Mouse (Mus musculus): ENCODE measurements around the gene Nell1. TPM values are rescaled to one million over a fixed set of nuclear protein-coding genes. Genes with fewer than 3 reads are reported as not detected.

The Nell1 gene
- polyA plus RNA-seq, 1 experiment from 2014 or later = 21.2 TPM

DNA sequence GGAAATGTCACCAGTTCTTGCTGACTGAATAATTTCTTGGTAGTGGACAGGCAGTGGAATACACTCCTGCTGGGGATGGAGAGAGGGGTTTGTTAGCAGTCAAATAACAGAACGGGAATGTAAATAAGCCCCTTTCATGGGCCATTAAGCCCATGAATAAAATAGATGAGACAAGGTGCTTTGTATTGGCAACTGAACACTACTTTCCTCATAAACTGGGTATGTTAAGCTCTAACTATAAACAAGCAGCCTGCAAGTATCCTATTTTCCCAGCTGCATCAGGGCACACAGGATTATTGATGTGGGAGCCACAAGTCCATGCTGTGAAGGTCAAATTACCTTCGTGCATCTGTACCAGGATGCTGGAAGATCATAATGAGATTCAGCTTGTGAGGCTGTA, 387.4 kb downstream of the Nell1 start:
- Histone ChIP-seq H3K9ac (no peak overlapping the region), H3K36me3 (no peaks in the 10 kb centered on the region), H3K4me3 (no peak overlapping the region), H3K9me3 (no peaks in the 10 kb centered on the region), H3K27me3 (no peaks in the 10 kb centered on the region), H3K4me1 (replicated peaks) (peaks cover 15% of the 10 kb centered on the region), H3K4me2 (no peak overlapping the region), H3K27ac (replicated peaks) (no peak overlapping the region)
- WGBS = 7% methylated on average over 2 of the region's 2 CpGs
- ATAC-seq (ENCODE audit: low read depth) = no peak

DNA sequence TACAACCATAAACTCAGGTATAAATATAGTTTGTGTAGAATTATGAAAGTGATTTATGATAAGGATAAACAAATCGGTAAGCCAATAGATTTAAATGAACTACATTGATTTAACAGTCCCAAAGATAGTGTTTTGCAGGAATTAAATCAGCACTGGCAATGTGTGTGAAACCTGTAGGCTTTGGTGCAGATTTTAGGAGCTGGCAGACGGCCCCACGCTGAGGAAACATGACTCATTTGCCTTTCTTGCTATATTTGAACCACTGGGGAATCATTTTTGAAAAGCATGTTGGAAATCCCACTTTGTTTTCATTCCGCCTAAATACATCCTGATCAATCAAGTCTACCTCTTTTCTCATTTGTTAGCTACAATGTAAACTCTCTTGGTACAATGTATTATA, 400.2 kb downstream of the Nell1 start:
- Histone ChIP-seq H3K36me3 (no peaks in the 10 kb centered on the region), H3K27me3 (no peaks in the 10 kb centered on the region), H3K9me3 (no peaks in the 10 kb centered on the region), H3K4me1 (replicated peaks) (no peaks in the 10 kb centered on the region), H3K4me2 (no peak overlapping the region), H3K27ac (replicated peaks) (no peak overlapping the region), H3K4me3 (no peak overlapping the region), H3K9ac (no peak overlapping the region)
- 85% methylated on average over 4 of the region's 4 CpGs for WGBS
- no peak for ATAC-seq (ENCODE audit: low read depth)

DNA sequence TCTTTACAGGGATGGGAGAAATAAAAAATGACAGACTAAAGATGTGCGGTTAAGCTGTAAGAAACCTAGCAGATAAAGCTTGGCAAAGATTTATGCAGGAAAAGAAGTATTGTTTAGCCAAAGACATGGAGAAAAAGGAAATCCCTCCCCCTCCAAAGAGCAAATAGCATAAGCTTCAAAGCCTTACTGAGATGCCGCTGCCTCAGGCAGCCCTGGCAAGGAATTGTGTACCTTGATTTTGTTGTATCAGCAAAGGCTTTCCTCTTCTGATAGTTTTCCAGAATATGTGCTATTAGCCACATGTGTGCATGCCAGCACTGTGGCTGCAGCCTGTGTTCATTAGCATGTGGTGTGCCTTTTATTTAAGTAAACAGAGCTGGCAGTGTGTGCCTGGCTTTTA, 435.8 kb downstream of the Nell1 start:
- Histone ChIP-seq H3K9ac (no peak overlapping the region), H3K27me3 (no peaks in the 10 kb centered on the region), H3K4me1 (replicated peaks) (no peaks in the 10 kb centered on the region; the same call in 1 of the 2 replicates), H3K36me3 (no peaks in the 10 kb centered on the region), H3K4me3 (no peak overlapping the region), H3K27ac (replicated peaks) (no peak overlapping the region), H3K4me2 (no peak overlapping the region), H3K9me3 (no peaks in the 10 kb centered on the region)
- no peak for ATAC-seq (ENCODE audit: low read depth)
- WGBS = 73% methylated on average over 2 of the region's 2 CpGs

DNA sequence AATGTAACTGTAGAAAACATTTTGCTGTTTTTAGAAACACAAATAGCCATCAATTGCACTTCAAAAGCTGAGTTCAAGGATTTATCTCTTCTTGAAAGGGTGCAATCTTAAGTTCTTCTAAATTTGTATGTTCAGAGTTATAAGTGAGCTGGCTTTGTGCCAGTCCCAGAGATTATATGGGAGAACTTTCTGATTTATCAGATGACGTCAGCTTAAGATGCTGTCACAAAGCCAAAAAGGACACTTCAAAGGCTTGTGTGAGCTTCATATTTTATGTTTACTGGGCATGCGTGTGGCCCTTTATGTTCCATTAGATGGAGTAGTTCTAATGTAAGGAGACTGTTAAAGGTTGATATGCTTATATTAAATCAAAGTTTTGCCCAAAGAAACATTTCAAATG, 445.3 kb downstream of the Nell1 start:
- H3K9me3 ChIP-seq = no peaks in the 10 kb centered on the region
- no peak for ATAC-seq (ENCODE audit: low read depth)
- H3K4me2 ChIP-seq = no peak overlapping the region
- H3K4me3 ChIP-seq = no peak overlapping the region
- no peaks in the 10 kb centered on the region for H3K27me3 ChIP-seq
- H3K4me1 ChIP-seq (replicated peaks) = no peaks in the 10 kb centered on the region
- no peaks in the 10 kb centered on the region for H3K36me3 ChIP-seq
- H3K9ac ChIP-seq = no peak overlapping the region
- H3K27ac ChIP-seq (replicated peaks) = no peak overlapping the region
- WGBS = 74% methylated on average over 2 of the region's 2 CpGs

DNA sequence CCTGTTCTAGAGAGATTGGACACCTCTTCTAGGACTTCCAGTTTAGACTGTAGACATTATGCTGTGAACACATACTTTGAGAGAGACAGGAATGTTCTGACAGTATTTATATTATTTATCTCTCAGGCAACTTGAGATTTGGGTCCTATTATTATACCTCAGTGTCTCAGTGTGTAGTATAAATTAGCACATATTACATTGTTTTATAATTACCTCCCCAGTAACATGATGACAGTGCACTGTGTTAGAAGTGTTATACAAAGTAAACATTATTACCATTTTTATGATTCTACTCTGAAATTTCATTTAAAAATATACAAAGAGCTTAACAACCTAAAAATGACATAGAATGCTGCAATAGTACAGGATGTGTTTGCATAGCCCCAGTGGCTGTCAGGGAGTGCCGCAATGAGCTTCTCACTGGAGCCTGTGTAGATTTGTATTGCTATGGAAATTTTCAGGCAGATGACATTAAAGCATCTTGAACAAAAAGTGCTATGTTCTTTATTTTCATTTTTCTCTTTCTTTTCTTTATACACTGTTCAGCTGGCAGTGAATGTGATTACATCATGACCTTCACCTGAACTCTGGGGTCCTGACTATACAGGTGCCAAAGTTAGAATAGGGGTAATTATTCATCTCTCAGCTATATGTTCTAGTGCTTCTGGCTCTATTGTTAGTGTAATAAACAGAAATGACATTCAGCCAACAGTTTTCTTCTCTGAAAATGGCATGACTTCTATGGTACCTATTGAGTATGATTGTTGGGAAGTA, 447.9 kb downstream of the Nell1 start:
- ATAC-seq (ENCODE audit: low read depth) = no peak
- WGBS = 83% methylated on average over 1 of the region's 1 CpGs

DNA sequence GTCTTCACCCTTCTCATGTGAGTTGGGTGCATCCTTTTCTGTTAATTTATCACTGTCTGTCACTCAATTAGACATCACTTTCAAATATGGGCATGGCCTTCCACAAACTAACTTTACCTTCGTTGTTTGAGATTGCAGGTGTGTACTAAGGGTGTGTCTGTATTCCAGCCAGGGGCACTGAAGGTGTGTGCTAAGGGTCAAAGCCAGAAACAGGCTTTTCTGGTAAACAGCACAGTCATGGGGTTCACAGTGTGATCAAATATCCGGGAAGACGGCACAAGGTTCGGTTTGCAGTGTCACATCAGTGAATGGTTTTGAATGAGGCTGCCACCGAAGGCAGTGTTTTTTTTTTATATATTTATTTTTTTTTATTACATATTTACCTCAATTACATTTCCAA, 455.1 kb downstream of the Nell1 start:
- no peak for ATAC-seq (ENCODE audit: low read depth)
- WGBS = 90% methylated on average over 5 of the region's 5 CpGs
- H3K4me1 ChIP-seq (replicated peaks) = no peaks in the 10 kb centered on the region

More for the DNA sequence above, 447.9 kb downstream of the Nell1 start:
- Histone ChIP-seq H3K4me3 (no peak overlapping the region), H3K9ac (no peak overlapping the region), H3K4me1 (replicated peaks) (no peaks in the 10 kb centered on the region), H3K27ac (replicated peaks) (no peak overlapping the region), H3K36me3 (no peaks in the 10 kb centered on the region), H3K4me2 (no peak overlapping the region), H3K27me3 (no peaks in the 10 kb centered on the region), H3K9me3 (no peaks in the 10 kb centered on the region)

DNA sequence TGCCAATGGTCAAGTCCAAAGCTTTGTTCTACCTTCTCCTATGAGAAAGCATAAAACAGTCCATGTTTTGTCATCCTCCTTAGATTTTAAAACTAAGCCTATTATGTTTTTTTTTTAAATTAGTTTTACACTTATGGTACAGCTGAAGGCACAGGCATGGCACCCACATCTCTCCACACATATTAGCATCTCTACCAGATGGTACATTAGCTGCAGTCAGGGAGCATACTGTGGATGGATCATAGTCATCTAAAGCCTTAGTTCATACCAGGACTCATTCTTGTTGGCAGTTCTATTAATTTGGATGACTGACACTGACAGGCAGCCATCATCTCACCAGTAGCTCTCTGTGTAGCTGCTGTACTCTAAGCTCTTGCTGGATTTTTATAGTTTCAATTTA, 466.6 kb downstream of the Nell1 start:
- no peak for ATAC-seq (ENCODE audit: low read depth)

More for the DNA sequence above, 455.1 kb downstream of the Nell1 start:
- H3K4me3 ChIP-seq = no peak overlapping the region
- no peak overlapping the region for H3K4me2 ChIP-seq
- no peak overlapping the region for H3K27ac ChIP-seq (replicated peaks)
- no peaks in the 10 kb centered on the region for H3K36me3 ChIP-seq
- H3K9me3 ChIP-seq = no peaks in the 10 kb centered on the region
- H3K27me3 ChIP-seq = no peaks in the 10 kb centered on the region
- no peak overlapping the region for H3K9ac ChIP-seq

DNA sequence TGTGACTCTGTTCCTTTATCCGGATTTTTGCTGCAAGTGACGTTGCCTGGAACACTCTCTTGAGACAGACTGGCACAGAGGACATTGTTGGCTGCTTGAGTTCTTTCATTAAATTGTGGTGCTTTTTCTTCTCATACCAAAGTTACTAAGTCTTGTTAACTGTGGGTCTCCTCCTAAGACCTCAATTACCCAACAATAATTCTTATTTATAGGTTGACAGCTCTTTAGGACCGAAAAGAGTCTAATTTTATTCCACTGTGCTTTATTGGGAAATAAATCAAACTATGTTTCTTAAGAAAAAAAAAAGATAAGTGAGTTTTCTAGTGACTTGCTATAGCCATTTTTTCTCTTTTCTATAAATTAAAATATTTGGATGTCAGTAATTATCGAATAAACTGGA, 472.7 kb downstream of the Nell1 start:
- 62% methylated on average over 4 of the region's 4 CpGs for WGBS

More for the DNA sequence above, 466.6 kb downstream of the Nell1 start:
- Histone ChIP-seq H3K4me3 (no peak overlapping the region), H3K4me2 (no peak overlapping the region), H3K9me3 (no peaks in the 10 kb centered on the region), H3K36me3 (no peaks in the 10 kb centered on the region), H3K27ac (replicated peaks) (no peak overlapping the region), H3K4me1 (replicated peaks) (no peaks in the 10 kb centered on the region), H3K27me3 (no peaks in the 10 kb centered on the region), H3K9ac (no peak overlapping the region)

DNA sequence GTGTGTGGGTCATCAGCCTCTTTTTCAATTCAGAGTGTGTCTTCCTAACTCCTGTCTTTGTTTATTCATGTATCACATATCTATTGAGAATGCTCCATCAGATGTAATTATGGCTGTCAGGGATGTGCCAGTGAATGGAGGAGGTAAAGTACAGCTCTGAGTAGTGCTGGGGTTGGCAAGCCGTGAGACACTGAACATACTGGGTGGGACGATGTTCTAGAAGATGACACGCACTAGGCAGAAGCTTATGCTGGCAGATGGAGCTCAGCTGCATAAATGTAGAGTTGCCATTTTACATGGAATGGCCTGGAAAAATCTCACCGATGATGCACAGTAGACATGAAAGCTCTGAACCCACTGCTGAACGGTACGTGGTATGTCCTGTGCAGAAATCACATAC, 493.1 kb downstream of the Nell1 start:
- Histone ChIP-seq H3K4me3 (no peak overlapping the region), H3K9me3 (no peaks in the 10 kb centered on the region), H3K27ac (replicated peaks) (no peak overlapping the region), H3K4me1 (replicated peaks) (no peaks in the 10 kb centered on the region), H3K36me3 (no peaks in the 10 kb centered on the region), H3K4me2 (no peak overlapping the region), H3K27me3 (no peaks in the 10 kb centered on the region), H3K9ac (no peak overlapping the region)
- WGBS = 92% methylated on average over 6 of the region's 6 CpGs
- no peak for ATAC-seq (ENCODE audit: low read depth)

More for the DNA sequence above, 472.7 kb downstream of the Nell1 start:
- H3K9ac ChIP-seq = no peak overlapping the region
- no peak overlapping the region for H3K4me3 ChIP-seq
- H3K9me3 ChIP-seq = no peaks in the 10 kb centered on the region
- no peaks in the 10 kb centered on the region for H3K27me3 ChIP-seq
- no peak overlapping the region for H3K27ac ChIP-seq (replicated peaks)
- H3K4me2 ChIP-seq = no peak overlapping the region
- H3K4me1 ChIP-seq (replicated peaks) = no peaks in the 10 kb centered on the region
- H3K36me3 ChIP-seq = no peaks in the 10 kb centered on the region
- no peak for ATAC-seq (ENCODE audit: low read depth)

DNA sequence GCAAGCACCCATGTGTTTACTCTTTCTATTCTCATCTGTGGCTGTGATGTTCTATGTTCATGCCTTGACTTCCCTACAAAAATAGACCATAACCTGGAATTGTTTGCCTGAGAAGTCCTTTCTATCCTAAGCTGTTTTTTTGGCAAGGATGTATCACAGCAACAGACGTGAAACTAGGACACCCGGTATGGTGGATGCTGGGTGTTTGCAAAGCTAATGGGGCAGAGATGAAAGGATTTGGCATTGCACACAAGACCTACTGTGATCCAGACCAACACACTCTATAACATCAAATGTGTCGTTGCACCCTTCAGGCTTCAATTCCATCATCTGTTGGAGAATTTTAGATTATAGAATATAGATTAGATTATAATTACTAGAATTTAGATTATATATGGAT, 495.9 kb downstream of the Nell1 start:
- no peak overlapping the region for H3K27ac ChIP-seq (replicated peaks)
- H3K4me1 ChIP-seq (replicated peaks) = no peaks in the 10 kb centered on the region
- no peaks in the 10 kb centered on the region for H3K9me3 ChIP-seq
- no peak overlapping the region for H3K9ac ChIP-seq
- no peak overlapping the region for H3K4me3 ChIP-seq
- ATAC-seq (ENCODE audit: low read depth) = no peak
- WGBS = 80% methylated on average over 3 of the region's 3 CpGs
- H3K4me2 ChIP-seq = no peak overlapping the region
- H3K27me3 ChIP-seq = no peaks in the 10 kb centered on the region
- H3K36me3 ChIP-seq = no peaks in the 10 kb centered on the region

DNA sequence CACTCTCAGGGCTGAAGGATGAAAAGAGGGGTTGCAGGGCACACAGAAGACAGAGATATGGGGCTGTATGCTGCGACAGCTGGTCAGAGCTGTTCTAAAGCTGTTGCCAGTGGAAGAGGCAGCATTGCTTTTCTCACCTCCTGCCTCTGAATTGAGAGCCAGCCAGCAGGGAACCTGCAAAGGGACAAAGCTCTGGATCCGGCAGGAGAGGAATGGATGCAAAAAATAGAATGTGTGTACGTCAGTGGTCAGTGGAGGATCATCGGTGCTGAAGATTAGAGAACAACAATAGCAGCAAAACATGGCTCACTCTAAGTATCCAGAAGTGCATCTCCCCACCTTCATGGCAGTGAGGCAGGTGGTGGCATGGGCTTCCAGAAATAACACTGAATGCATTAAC, 507.3 kb downstream of the Nell1 start:
- Histone ChIP-seq H3K4me2 (no peak overlapping the region), H3K9me3 (no peaks in the 10 kb centered on the region), H3K36me3 (no peaks in the 10 kb centered on the region), H3K27me3 (no peaks in the 10 kb centered on the region), H3K4me3 (no peak overlapping the region), H3K4me1 (replicated peaks) (no peaks in the 10 kb centered on the region), H3K27ac (replicated peaks) (no peak overlapping the region), H3K9ac (no peak overlapping the region)
- 69% methylated on average over 4 of the region's 4 CpGs for WGBS
- ATAC-seq (ENCODE audit: low read depth) = no peak

DNA sequence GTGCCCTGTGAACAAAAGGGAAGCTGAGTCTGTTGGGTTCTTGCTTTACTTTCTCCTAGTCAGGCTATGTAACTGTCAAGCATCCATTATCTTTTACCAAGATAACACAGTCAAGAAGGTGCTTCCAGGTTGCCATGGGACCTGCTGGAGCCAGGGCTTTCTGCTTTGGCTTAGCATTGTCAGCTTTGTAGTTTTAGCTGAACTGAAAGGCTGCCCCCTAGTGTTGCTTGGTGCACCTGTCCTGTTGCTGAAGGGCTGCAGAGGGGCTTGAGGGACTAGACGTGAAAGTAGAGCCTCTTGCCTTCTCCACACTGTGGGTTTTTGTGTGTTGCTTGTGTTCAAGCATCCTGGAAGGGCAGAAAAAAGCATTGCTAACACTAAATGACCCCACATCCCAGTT, 510.6 kb downstream of the Nell1 start:
- no peaks in the 10 kb centered on the region for H3K27me3 ChIP-seq
- 12% methylated on average over 1 of the region's 1 CpGs for WGBS
- H3K9me3 ChIP-seq = no peaks in the 10 kb centered on the region
- H3K4me2 ChIP-seq = no peak overlapping the region
- H3K4me3 ChIP-seq = no peak overlapping the region
- no peak for ATAC-seq (ENCODE audit: low read depth)
- no peaks in the 10 kb centered on the region for H3K4me1 ChIP-seq (replicated peaks)
- no peak overlapping the region for H3K9ac ChIP-seq
- H3K27ac ChIP-seq (replicated peaks) = no peak overlapping the region
- no peaks in the 10 kb centered on the region for H3K36me3 ChIP-seq

DNA sequence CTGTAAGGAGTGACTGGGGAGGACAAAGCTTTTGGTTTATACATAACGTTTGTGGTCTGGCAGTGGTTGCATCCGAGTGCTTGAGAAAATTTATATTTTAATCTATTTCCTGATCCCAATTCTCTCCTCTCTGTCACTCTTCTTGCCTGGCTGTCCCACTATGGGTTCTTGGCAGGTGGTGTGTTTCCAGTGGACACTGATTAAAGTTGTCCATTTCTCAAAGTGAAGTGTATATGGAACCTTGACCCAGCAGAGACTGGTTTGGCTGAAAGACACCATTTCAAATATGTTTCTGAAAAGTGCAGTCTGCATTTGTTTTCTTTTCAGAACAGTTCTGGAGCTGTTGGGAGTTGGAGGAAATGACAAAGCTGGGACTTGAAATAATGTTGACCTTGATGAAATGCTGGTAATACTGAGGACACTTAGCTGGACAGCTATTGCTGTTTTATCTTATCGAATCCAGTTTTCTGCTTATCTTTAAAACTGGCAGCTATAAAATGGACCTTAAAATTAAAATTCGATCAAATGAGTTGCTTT, 512.3 kb downstream of the Nell1 start:
- no peak overlapping the region for H3K4me2 ChIP-seq
- no peak overlapping the region for H3K4me3 ChIP-seq
- no peak overlapping the region for H3K27ac ChIP-seq (replicated peaks)
- no peak overlapping the region for H3K9ac ChIP-seq
- no peaks in the 10 kb centered on the region for H3K36me3 ChIP-seq
- no peaks in the 10 kb centered on the region for H3K9me3 ChIP-seq
- WGBS = 86% methylated on average over 4 of the region's 4 CpGs
- no peaks in the 10 kb centered on the region for H3K4me1 ChIP-seq (replicated peaks)
- no peaks in the 10 kb centered on the region for H3K27me3 ChIP-seq
- no peak for ATAC-seq (ENCODE audit: low read depth)

Data from neural tube, embryonic 13.5 days (tissue).